Mouse (Mus musculus): ENCODE measurements at regions not wholly inside any gene's neighbourhood (a gene's known extent, or its start where the extent isn't known, plus 50 kb on each side); places are given as distances from the start of the nearest gene placed in this dataset.
"Not testable (repeated sequence)": the region's sequence is repeated elsewhere in the genome, so short reads cannot be mapped to it uniquely, and the experiment has no call there.

- no peak for ATAC-seq (replicated peaks; ENCODE audit: low FRiP score, low TSS enrichment, low read depth)
- no peak overlapping the region for H3K27ac ChIP-seq (ENCODE audit: low read depth)
Observed at GRCm38 (mm10) chr3:128380579-128380978, 484.5 kb upstream of the Fam241a start.

GRCm38 (mm10) chr3:128369521-128370127, 473.5 kb upstream of the Fam241a start:
- Histone ChIP-seq H3K9ac (ENCODE audit: low read length) (no peak overlapping the region), H3K4me3 (ENCODE audit: low read depth, low read length) (no peak overlapping the region), H3K27ac (ENCODE audit: low read depth) (no peak overlapping the region), H3K4me1 (replicated peaks; ENCODE audit: control insufficient read depth, insufficient read depth, low read length) (no peaks in the 10 kb centered on the region), H3K36me3 (ENCODE audit: control insufficient read depth, insufficient read depth, low read length) (no peaks in the 10 kb centered on the region), H3K9me3 (ENCODE audit: control insufficient read depth, low read length) (no peaks in the 10 kb centered on the region), H3K27me3 (replicated peaks; ENCODE audit: control insufficient read depth, insufficient read depth, low read length) (no peaks in the 10 kb centered on the region), H3K4me2 (ENCODE audit: low read length) (no peak overlapping the region)
- ATAC-seq (replicated peaks; ENCODE audit: low FRiP score, low TSS enrichment, low read depth) (no peak), DNase-seq (ENCODE audit: low spot score) (no peak)
- WGBS, result 46% methylated on average over 5 of the region's 5 CpGs

More at GRCm38 (mm10) chr3:128380579-128380978, 484.5 kb upstream of the Fam241a start:
- no peak for DNase-seq (ENCODE audit: low spot score)
- no peaks in the 10 kb centered on the region for H3K36me3 ChIP-seq (ENCODE audit: control insufficient read depth, insufficient read depth, low read length)
- H3K27me3 ChIP-seq (replicated peaks; ENCODE audit: control insufficient read depth, insufficient read depth, low read length), result no peaks in the 10 kb centered on the region
- 86% methylated on average over 4 of the region's 4 CpGs for WGBS
- H3K4me3 ChIP-seq (ENCODE audit: low read depth, low read length), result no peak overlapping the region
- no peaks in the 10 kb centered on the region for H3K4me1 ChIP-seq (replicated peaks; ENCODE audit: control insufficient read depth, insufficient read depth, low read length)
- no peak overlapping the region for H3K9ac ChIP-seq (ENCODE audit: low read length)
- no peaks in the 10 kb centered on the region for H3K9me3 ChIP-seq (ENCODE audit: control insufficient read depth, low read length)
- H3K4me2 ChIP-seq (ENCODE audit: low read length), result no peak overlapping the region

DNA sequence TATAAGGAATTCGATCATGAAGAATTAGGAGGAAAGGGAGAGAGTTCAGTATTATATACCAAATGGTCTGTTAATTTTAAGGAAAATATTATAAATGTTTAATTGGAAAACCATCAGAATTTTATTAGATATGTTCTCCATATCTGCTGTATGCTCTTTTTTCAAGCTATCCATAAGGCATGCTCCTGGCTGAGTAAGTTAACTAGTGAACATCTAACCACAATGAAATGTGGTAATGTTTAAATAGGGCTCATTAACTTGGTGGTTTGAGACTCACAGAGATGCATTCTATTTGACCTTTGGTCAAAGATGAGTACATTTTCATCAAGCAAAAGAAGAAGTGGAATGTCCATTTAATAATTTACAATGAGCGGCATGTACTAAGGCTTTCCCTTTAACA, 466.2 kb upstream of the Fam241a start:
- no peaks in the 10 kb centered on the region for H3K36me3 ChIP-seq (ENCODE audit: control insufficient read depth, insufficient read depth, low read length)
- no peaks in the 10 kb centered on the region for H3K9me3 ChIP-seq (ENCODE audit: control insufficient read depth, low read length)
- no peak for ATAC-seq (replicated peaks; ENCODE audit: low FRiP score, low TSS enrichment, low read depth)
- H3K4me2 ChIP-seq (ENCODE audit: low read length), result no peak overlapping the region
- H3K9ac ChIP-seq (ENCODE audit: low read length), result no peak overlapping the region
- H3K27ac ChIP-seq (ENCODE audit: low read depth), result no peak overlapping the region
- no peaks in the 10 kb centered on the region for H3K27me3 ChIP-seq (replicated peaks; ENCODE audit: control insufficient read depth, insufficient read depth, low read length)
- WGBS, result 89% methylated on average over 2 of the region's 2 CpGs
- H3K4me3 ChIP-seq (ENCODE audit: low read depth, low read length), result no peak overlapping the region
- H3K4me1 ChIP-seq (replicated peaks; ENCODE audit: control insufficient read depth, insufficient read depth, low read length), result no peaks in the 10 kb centered on the region
- no peak for DNase-seq (ENCODE audit: low spot score)

- H3K27me3 ChIP-seq (replicated peaks; ENCODE audit: control insufficient read depth, insufficient read depth, low read length); H3K9ac ChIP-seq (ENCODE audit: low read length); H3K4me3 ChIP-seq (ENCODE audit: low read depth, low read length); H3K4me2 ChIP-seq (ENCODE audit: low read length); H3K4me1 ChIP-seq (replicated peaks; ENCODE audit: control insufficient read depth, insufficient read depth, low read length); ATAC-seq (replicated peaks; ENCODE audit: low FRiP score, low TSS enrichment, low read depth); H3K36me3 ChIP-seq (ENCODE audit: control insufficient read depth, insufficient read depth, low read length); DNase-seq (ENCODE audit: low spot score); H3K9me3 ChIP-seq (ENCODE audit: control insufficient read depth, low read length); H3K27ac ChIP-seq (ENCODE audit: low read depth): not testable (repeated sequence)
- WGBS, result 5% methylated on average over 2 of the region's 2 CpGs
Observed at GRCm38 (mm10) chr3:128349123-128349522, 453.0 kb upstream of the Fam241a start.

DNA sequence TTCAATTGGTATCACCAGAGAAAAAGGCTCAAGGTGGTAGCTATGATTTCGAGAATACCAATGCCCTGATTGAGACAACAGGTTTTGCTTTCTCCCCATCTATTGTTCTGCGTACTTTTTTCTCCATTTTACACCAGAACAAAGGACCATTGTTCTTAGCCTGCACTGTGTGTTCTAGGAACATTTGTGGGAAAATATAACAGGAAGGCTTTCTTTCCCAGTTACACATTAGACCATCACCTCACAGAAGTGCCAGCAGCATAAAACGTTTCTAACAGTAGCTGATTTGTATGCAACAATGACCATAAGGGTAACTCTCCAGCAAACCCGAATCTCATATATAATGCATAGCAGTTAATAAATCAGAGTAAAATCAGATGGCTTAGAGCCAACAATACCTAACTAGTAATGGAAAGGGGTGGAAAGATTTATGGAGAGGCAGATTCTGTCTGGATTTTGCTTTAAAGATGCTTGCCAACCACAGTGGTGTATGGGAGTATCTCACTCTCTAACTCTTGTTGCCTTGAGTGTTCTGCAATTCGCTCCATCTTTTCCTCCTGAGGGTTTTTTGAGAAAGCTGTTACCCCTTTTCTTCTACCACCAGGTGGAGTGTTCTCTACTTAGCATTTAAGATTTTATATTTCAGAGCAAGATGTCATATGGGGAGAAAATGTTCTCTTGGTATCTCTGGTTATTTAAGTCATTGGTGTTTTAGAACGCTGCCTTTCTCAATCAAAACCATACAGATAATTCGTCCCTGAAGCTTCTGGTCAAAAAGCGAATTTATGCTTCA, 451.9 kb upstream of the Fam241a start:
- WGBS, result 69% methylated on average over 8 of the region's 8 CpGs
- DNase-seq (ENCODE audit: low spot score) (no peak), ATAC-seq (replicated peaks; ENCODE audit: low FRiP score, low TSS enrichment, low read depth) (no peak)
- Histone ChIP-seq H3K9me3 (ENCODE audit: control insufficient read depth, low read length) (no peaks in the 10 kb centered on the region), H3K4me1 (replicated peaks; ENCODE audit: control insufficient read depth, insufficient read depth, low read length) (no peaks in the 10 kb centered on the region), H3K27ac (ENCODE audit: low read depth) (no peak overlapping the region), H3K9ac (ENCODE audit: low read length) (no peak overlapping the region), H3K4me2 (ENCODE audit: low read length) (no peak overlapping the region), H3K4me3 (ENCODE audit: low read depth, low read length) (no peak overlapping the region), H3K36me3 (ENCODE audit: control insufficient read depth, insufficient read depth, low read length) (no peaks in the 10 kb centered on the region), H3K27me3 (replicated peaks; ENCODE audit: control insufficient read depth, insufficient read depth, low read length) (peaks cover 5% of the 10 kb centered on the region; the same call in 1 of the 2 replicates)

GRCm38 (mm10) chr3:128337508-128337907, 441.4 kb upstream of the Fam241a start:
- H3K27me3 ChIP-seq (replicated peaks; ENCODE audit: control insufficient read depth, insufficient read depth, low read length), result 0 out of 2 replicates have a peak, but pooled peaks cover 3% of the 10 kb centered on the region
- H3K27ac ChIP-seq (ENCODE audit: low read depth), result no peak overlapping the region
- no peak overlapping the region for H3K4me3 ChIP-seq (ENCODE audit: low read depth, low read length)
- H3K4me2 ChIP-seq (ENCODE audit: low read length), result no peak overlapping the region
- DNase-seq (ENCODE audit: low spot score) (no peak), ATAC-seq (replicated peaks; ENCODE audit: low FRiP score, low TSS enrichment, low read depth) (0 out of 2 replicates have a peak, but pooled peaks have one; percentile 27)
- no peaks in the 10 kb centered on the region for H3K9me3 ChIP-seq (ENCODE audit: control insufficient read depth, low read length)
- H3K4me1 ChIP-seq (replicated peaks; ENCODE audit: control insufficient read depth, insufficient read depth, low read length), result no peaks in the 10 kb centered on the region
- no peaks in the 10 kb centered on the region for H3K36me3 ChIP-seq (ENCODE audit: control insufficient read depth, insufficient read depth, low read length)
- WGBS, result 71% methylated on average over 2 of the region's 2 CpGs
- no peak overlapping the region for H3K9ac ChIP-seq (ENCODE audit: low read length)

DNA sequence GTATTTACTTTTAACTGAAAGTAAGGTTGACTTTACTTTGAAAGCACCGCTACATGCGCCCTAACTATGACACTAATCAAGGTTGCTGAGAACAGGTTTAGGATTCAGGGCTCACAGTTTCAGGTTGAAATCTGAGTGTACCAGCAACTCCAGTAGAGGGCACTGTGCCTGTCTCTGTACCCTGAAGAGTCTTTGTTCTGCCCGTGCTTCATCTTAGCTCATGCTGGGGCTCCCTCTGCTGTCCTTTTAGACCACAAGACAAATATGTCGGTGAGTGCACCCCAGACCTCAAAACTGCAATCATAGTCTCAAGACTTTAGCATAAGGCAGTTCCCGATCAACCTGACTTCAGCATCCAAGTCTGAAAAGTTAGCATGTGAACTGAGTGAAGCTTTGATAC, 440.9 kb upstream of the Fam241a start:
- 16% methylated on average over 5 of the region's 5 CpGs for WGBS
- H3K4me1 ChIP-seq (replicated peaks; ENCODE audit: control insufficient read depth, insufficient read depth, low read length), result no peaks in the 10 kb centered on the region
- no peaks in the 10 kb centered on the region for H3K36me3 ChIP-seq (ENCODE audit: control insufficient read depth, insufficient read depth, low read length)
- no peaks in the 10 kb centered on the region for H3K9me3 ChIP-seq (ENCODE audit: control insufficient read depth, low read length)
- H3K27me3 ChIP-seq (replicated peaks; ENCODE audit: control insufficient read depth, insufficient read depth, low read length), result 0 out of 2 replicates have a peak, but pooled peaks cover 3% of the 10 kb centered on the region
- peak; percentile 79 for DNase-seq (ENCODE audit: low spot score)
- H3K9ac ChIP-seq (ENCODE audit: low read length), result no peak overlapping the region
- peak; percentile 77 for ATAC-seq (replicated peaks; ENCODE audit: low FRiP score, low TSS enrichment, low read depth)
- no peak overlapping the region for H3K4me2 ChIP-seq (ENCODE audit: low read length)
- no peak overlapping the region for H3K4me3 ChIP-seq (ENCODE audit: low read depth, low read length)
- H3K27ac ChIP-seq (ENCODE audit: low read depth), result no peak overlapping the region

- Histone ChIP-seq H3K4me2 (ENCODE audit: low read length) (no peak overlapping the region), H3K9me3 (ENCODE audit: control insufficient read depth, low read length) (no peaks in the 10 kb centered on the region), H3K27me3 (replicated peaks; ENCODE audit: control insufficient read depth, insufficient read depth, low read length) (no peaks in the 10 kb centered on the region), H3K4me1 (replicated peaks; ENCODE audit: control insufficient read depth, insufficient read depth, low read length) (no peaks in the 10 kb centered on the region), H3K36me3 (ENCODE audit: control insufficient read depth, insufficient read depth, low read length) (no peaks in the 10 kb centered on the region), H3K9ac (ENCODE audit: low read length) (no peak overlapping the region), H3K27ac (ENCODE audit: low read depth) (no peak overlapping the region), H3K4me3 (ENCODE audit: low read depth, low read length) (no peak overlapping the region)
- no peak for DNase-seq (ENCODE audit: low spot score)
- no peak for ATAC-seq (replicated peaks; ENCODE audit: low FRiP score, low TSS enrichment, low read depth)
- WGBS, result 81% methylated on average over 5 of the region's 5 CpGs
Observed at GRCm38 (mm10) chr3:128327677-128328076, 431.6 kb upstream of the Fam241a start.

DNA sequence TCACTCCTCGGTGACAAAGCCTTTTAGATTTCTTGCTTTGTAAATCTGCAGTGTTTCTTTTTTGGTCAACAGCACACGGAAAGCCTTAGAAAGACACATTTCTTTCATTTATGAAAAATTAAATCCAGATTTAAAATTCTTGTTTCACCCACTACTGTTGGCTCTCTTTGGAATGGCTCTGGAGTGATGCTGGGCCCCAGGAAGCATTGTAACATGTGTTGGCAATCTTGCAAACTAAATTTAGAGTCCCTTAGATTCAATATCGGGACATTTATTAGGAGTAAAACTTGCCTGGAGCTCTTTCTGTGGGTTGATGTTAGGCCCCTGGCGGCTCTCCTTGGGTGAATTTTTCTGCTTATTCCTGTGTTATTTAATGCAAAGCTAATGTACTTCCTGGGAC, 405.2 kb upstream of the Fam241a start:
- Histone ChIP-seq H3K4me3 (ENCODE audit: low read depth, low read length) (no peak overlapping the region), H3K9me3 (ENCODE audit: control insufficient read depth, low read length) (no peaks in the 10 kb centered on the region), H3K4me1 (replicated peaks; ENCODE audit: control insufficient read depth, insufficient read depth, low read length) (no peaks in the 10 kb centered on the region), H3K36me3 (ENCODE audit: control insufficient read depth, insufficient read depth, low read length) (no peaks in the 10 kb centered on the region), H3K9ac (ENCODE audit: low read length) (no peak overlapping the region), H3K4me2 (ENCODE audit: low read length) (no peak overlapping the region), H3K27me3 (replicated peaks; ENCODE audit: control insufficient read depth, insufficient read depth, low read length) (no peaks in the 10 kb centered on the region), H3K27ac (ENCODE audit: low read depth) (no peak overlapping the region)
- DNase-seq (ENCODE audit: low spot score), result no peak
- no peak for ATAC-seq (replicated peaks; ENCODE audit: low FRiP score, low TSS enrichment, low read depth)
- 93% methylated on average over 4 of the region's 4 CpGs for WGBS
